Mouse (Mus musculus) stomach, postnatal 0 days (tissue): ENCODE results near the gene Tesc. TPM values are rescaled to one million over a fixed set of nuclear protein-coding genes. Genes with fewer than 3 reads are reported as not detected.

Source experiments
- ATAC-seq: fragments of 200-750 bp; cut with Nextera tagmentation; 2 replicates; pipeline ENCODE4 v1.8.0; 2017; ENCODE audit not compliant: low FRiP score, low TSS enrichment
- DNase-seq: peaks from one replicate; pipeline ENCODE4 v3.0.0-alpha.2; 2016; ENCODE audit warnings: low spot score
- H3K27ac ChIP-seq: fragments of 300-500 bp; sonication (generic); replicated peaks from 2 replicates; pipeline ENCODE4 v1.5.1; 2014; ENCODE audit warnings: mild to moderate bottlenecking, control low read depth
- H3K27me3 ChIP-seq: fragments of 300-500 bp; sonication (generic); 2 replicates; pipeline ENCODE4 v1.6.1; 2014; ENCODE audit warnings: low read length; ENCODE audit not compliant: control insufficient read depth, insufficient read depth
- H3K36me3 ChIP-seq: fragments of 300-500 bp; sonication (generic); 2 replicates; pipeline ENCODE4 v1.6.1; 2014; ENCODE audit warnings: low read length, mixed read lengths; ENCODE audit not compliant: control insufficient read depth, insufficient read depth
- H3K4me1 ChIP-seq: fragments of 300-500 bp; sonication (generic); replicated peaks from 2 replicates; pipeline ENCODE4 v1.6.1; 2014; ENCODE audit warnings: antibody characterized with exemption; ENCODE audit not compliant: control insufficient read depth, insufficient read depth
- H3K4me2 ChIP-seq: fragments of 300-500 bp; sonication (generic); replicated peaks from 2 replicates; pipeline ENCODE4 v1.6.1; 2014; ENCODE audit warnings: low read depth, mild to moderate bottlenecking, control low read depth, moderate library complexity
- H3K4me3 ChIP-seq: fragments of 300-500 bp; sonication (generic); 2 replicates; pipeline ENCODE4 v1.5.1; 2014; ENCODE audit warnings: low read depth, low read length, control low read depth
- H3K9ac ChIP-seq: fragments of 300-500 bp; sonication (generic); 2 replicates; pipeline ENCODE4 v1.6.1; 2014; ENCODE audit warnings: mild to moderate bottlenecking, low read length, control low read depth, mixed read lengths
- H3K9me3 ChIP-seq: fragments of 300-500 bp; sonication (generic); 2 replicates; pipeline ENCODE4 v1.6.1; 2016; ENCODE audit warnings: low read length; ENCODE audit not compliant: control insufficient read depth
- CTCF ChIP-seq: IDR thresholded peaks from 2 replicates; pipeline ENCODE4 v1.5.1; 2016; ENCODE audit warnings: antibody characterized with exemption, low read depth, mild to moderate bottlenecking, moderate library complexity
- EP300 ChIP-seq: optimal IDR thresholded peaks from 2 replicates; pipeline ENCODE3; 2016; ENCODE audit warnings: antibody characterized with exemption
- WGBS: fragments of 180-500 bp; shearing (Covaris S2); extraction: QIAGEN DNeasy Blood & Tissue Kit; methylation state at CpG from one replicate; pipeline ENCODE4 v1.1.7; 2014; 5-methylcytosine and 5-hydroxymethylcytosine counted together
- polyA plus RNA-seq: library from polyadenylated mRNA; unstranded; fragments of >200 nt; fragmentation: Nextera tagmentation; extraction: Ambion mirVana; gene quantifications from 2 replicates; pipeline ENCODE4 v1.2.1, GENCODE M21; 2015

Gene Tesc
- polyA plus RNA-seq, 1 experiment from 2014 or later = 112 TPM

GRCm38 (mm10) chr5:118051981-118052662 lies 24.6 kb downstream of the Tesc start:
- no peak overlapping the region; the same call in 1 of the 2 replicates for H3K27ac ChIP-seq
- no peak overlapping the region for H3K4me2 ChIP-seq
- ATAC-seq (peak; percentile 90), DNase-seq (peak; percentile 90)
- H3K4me3 ChIP-seq = no peak overlapping the region
- H3K36me3 ChIP-seq = no peaks in the 10 kb centered on the region
- WGBS = 59% methylated on average over 8 of the region's 8 CpGs
- H3K9ac ChIP-seq = no peak overlapping the region
- H3K9me3 ChIP-seq = no peaks in the 10 kb centered on the region
- H3K4me1 ChIP-seq = no peaks in the 10 kb centered on the region
- no peaks in the 10 kb centered on the region for H3K27me3 ChIP-seq
- TF ChIP-seq EP300 (no peak), CTCF (no peak)

GRCm38 (mm10) chr5:118053205-118053604 lies 25.7 kb downstream of the Tesc start:
- no peak for ATAC-seq
- Histone ChIP-seq H3K4me2 (no peak overlapping the region), H3K9me3 (no peaks in the 10 kb centered on the region), H3K4me3 (no peak overlapping the region), H3K9ac (no peak overlapping the region), H3K4me1 (0 out of 2 replicates have a peak, but pooled peaks cover 3% of the 10 kb centered on the region), H3K36me3 (no peaks in the 10 kb centered on the region), H3K27me3 (no peaks in the 10 kb centered on the region), H3K27ac (no peak overlapping the region)
- no peak for TF ChIP-seq EP300
- no peak for TF ChIP-seq CTCF
- no peak for DNase-seq
- 96% methylated on average over 2 of the region's 2 CpGs for WGBS

- no peak for TF ChIP-seq EP300
- TF ChIP-seq CTCF = no peak
- H3K27ac ChIP-seq = 0 out of 2 replicates have a peak overlapping the region, but pooled peaks have one; percentile 35
- no peak for ATAC-seq
- H3K9me3 ChIP-seq = no peaks in the 10 kb centered on the region
- no peaks in the 10 kb centered on the region for H3K36me3 ChIP-seq
- no peak for DNase-seq
- no peaks in the 10 kb centered on the region for H3K27me3 ChIP-seq
- H3K4me2 ChIP-seq = no peak overlapping the region
- no peak overlapping the region for H3K9ac ChIP-seq
- 0 out of 2 replicates have a peak, but pooled peaks cover 3% of the 10 kb centered on the region for H3K4me1 ChIP-seq
- WGBS = 43% methylated on average over 8 of the region's 8 CpGs
- no peak overlapping the region for H3K4me3 ChIP-seq
Observed at GRCm38 (mm10) chr5:118057508-118058111, 30.1 kb downstream of the Tesc start.

- Histone ChIP-seq H3K4me1 (0 out of 2 replicates have a peak, but pooled peaks cover 3% of the 10 kb centered on the region), H3K9me3 (no peaks in the 10 kb centered on the region), H3K9ac (no peak overlapping the region), H3K27ac (no peak overlapping the region), H3K36me3 (no peaks in the 10 kb centered on the region), H3K4me3 (no peak overlapping the region), H3K27me3 (no peaks in the 10 kb centered on the region), H3K4me2 (no peak overlapping the region)
- TF ChIP-seq CTCF = no peak
- no peak for TF ChIP-seq EP300
- ATAC-seq (peak; percentile 63), DNase-seq (peak; percentile 54)
- WGBS = 82% methylated on average over 10 of the region's 10 CpGs
Observed at GRCm38 (mm10) chr5:118058858-118059257, 31.3 kb downstream of the Tesc start.

GRCm38 (mm10) chr5:118059646-118060045 lies 32.1 kb downstream of the Tesc start:
- TF ChIP-seq CTCF = no peak
- no peak for TF ChIP-seq EP300
- no peaks in the 10 kb centered on the region for H3K27me3 ChIP-seq
- H3K4me1 ChIP-seq = 0 out of 2 replicates have a peak, but pooled peaks cover 3% of the 10 kb centered on the region
- no peak overlapping the region for H3K4me3 ChIP-seq
- H3K9ac ChIP-seq = no peak overlapping the region
- WGBS = 82% methylated on average over 9 of the region's 9 CpGs
- DNase-seq = no peak
- H3K9me3 ChIP-seq = no peaks in the 10 kb centered on the region
- H3K36me3 ChIP-seq = no peaks in the 10 kb centered on the region
- ATAC-seq = no peak
- H3K4me2 ChIP-seq = no peak overlapping the region
- no peak overlapping the region for H3K27ac ChIP-seq

GRCm38 (mm10) chr5:118061391-118061790 lies 33.8 kb downstream of the Tesc start:
- Histone ChIP-seq H3K27me3 (no peaks in the 10 kb centered on the region), H3K4me1 (0 out of 2 replicates have a peak, but pooled peaks cover 3% of the 10 kb centered on the region), H3K36me3 (0 out of 2 replicates have a peak, but pooled peaks cover under 1% of the 10 kb centered on the region), H3K9ac (no peak overlapping the region), H3K4me2 (no peak overlapping the region), H3K27ac (no peak overlapping the region), H3K9me3 (no peaks in the 10 kb centered on the region), H3K4me3 (no peak overlapping the region)
- 90% methylated on average over 16 of the region's 18 CpGs for WGBS
- TF ChIP-seq CTCF (no peak), EP300 (no peak)
- DNase-seq (no peak), ATAC-seq (no peak)
